Mouse (Mus musculus) kidney, postnatal 10 days (tissue): ENCODE data around the gene Dnaja4.
"Not testable (repeated sequence)": the region's sequence is repeated elsewhere in the genome, so short reads cannot be mapped to it uniquely, and the experiment has no call there.

Experiments
- DNase-seq: peaks from one replicate; pipeline ENCODE4 v3.0.0; 2021; ENCODE audit warnings: mixed read lengths

Dnaja4 gene

GRCm38 (mm10) chr9:54698318-54699086 lies at the start of gene Dnaja4:
Dnaja4 (plus strand) TSS chr9:54698873.
- DNase-seq: no peak

DNA sequence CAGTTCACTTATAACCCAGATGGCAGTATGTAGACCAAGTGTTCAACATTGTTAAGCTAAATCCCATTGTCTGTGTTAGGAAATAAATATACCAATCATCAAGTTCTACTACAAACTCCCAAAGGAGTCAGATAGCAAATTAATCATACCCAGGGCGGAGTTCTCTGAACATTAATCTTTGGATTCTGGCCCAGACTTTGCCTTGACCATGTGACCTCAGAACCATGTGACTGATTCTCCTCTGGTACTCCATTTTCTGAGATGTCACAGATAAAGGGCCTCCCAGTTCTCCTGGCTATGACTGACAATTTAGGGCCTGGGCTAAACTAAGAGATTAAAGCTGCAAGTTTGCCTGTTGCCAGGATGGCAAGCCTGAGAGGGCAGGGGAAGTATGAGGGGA lies 49.3 kb upstream of the Dnaja4 start:
- DNase-seq: no peak

DNA sequence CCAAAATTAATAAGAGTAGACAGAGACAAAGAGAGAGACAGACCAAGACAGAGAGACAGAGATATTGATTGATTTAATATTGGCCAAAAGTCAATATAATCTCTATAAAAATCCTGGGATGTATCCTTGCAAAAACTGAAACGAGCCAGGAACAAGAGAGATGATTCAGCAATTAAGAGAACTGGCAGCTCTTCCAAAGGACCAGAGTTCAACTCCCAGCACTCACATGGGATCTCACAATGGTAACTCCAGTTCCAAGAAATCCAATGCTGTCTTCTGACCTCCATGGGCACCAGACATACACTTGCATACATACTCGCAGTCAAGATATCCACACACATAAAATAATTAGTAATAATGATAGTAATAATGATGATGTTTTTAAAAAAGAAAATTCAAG lies 45.9 kb upstream of the Dnaja4 start:
- DNase-seq: no peak

- DNase-seq: no peak
Observed at GRCm38 (mm10) chr9:54655846-54656245, 42.8 kb upstream of the Dnaja4 start.

DNA sequence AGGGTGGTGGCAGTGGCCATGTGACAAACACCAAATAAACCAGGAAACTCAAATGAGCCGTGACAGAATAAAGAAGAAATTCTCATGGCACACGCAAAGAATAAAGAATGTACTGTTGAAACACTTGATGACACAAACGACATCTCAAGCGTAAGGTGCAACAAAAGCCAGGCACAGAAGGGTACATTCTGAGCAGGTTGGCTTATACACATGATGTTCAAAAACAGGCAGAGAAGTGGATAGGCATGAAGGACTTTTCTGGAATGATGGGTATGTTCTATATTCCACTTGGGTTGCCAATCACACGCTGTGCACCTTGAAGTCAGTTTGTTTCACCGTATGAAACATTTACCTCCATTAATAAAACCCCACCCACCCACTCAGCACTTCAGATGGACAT lies 42.3 kb upstream of the Dnaja4 start:
- DNase-seq: no peak

DNA sequence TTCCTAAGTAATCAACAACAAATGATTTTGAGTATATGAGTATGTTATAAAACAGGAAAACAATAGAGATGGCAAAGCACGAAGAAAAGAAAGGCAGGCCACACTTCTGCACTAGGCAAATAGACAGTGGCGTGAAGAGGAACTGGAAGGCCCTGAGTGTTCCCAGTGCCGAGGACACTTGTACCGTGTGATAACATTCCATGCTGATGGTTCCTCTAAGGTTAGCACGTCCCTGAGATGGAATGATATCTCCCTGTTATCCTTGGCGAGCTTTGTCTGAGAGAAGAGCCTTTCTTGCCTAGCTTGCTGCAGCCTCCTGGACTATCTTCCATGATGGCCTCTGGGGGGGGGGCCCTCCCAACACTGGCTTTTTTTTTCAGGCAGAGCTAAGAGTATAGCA lies 39.9 kb upstream of the Dnaja4 start:
- DNase-seq: no peak

- peak; percentile 26 for DNase-seq
Observed at GRCm38 (mm10) chr9:54661605-54662377, 36.9 kb upstream of the Dnaja4 start, which contains the start of gene Acsbg1. Acsbg1 (minus strand) TSS chr9:54661870.

DNA sequence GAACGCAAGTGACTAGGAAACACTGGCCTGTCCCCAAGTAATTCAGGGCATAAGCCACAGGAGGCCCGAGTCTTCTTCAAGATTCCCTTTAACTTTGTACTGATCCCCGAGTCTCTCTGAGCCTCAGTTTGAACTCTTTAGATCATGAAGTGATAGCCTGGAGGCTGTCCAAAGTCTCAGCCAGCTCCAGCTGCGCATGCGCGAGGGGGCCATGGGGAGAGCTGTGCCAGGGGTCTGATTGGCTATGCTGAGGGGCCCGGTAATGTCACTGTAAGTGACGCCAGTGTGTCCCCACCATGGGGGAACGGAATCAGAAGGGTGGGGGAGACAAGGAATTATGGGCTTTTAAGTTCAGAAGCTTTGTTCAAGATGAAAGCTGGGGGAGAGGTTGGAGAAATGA lies 34.3 kb upstream of the Dnaja4 start:
- no peak for DNase-seq

DNA sequence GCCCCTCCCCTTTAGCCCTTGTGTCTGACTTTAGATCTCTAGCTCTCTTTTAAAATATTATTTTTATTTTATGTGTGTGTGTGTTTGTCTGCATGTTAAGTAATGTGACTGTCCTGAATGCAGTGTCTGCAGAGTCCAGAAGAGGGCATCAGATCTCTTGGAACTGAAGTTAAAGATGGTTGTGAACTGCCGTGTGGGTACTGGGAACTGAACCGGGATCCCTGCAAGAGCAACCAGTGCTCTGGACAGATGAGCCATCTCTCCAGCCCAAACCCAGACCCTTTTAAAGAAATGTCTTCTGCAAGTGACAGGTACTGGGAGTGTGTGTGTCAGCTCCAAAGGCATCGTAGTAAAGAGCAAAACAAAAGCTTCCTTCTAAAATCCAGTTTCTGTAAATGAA lies 32.6 kb upstream of the Dnaja4 start:
- DNase-seq: no peak

- DNase-seq: no peak
Observed at GRCm38 (mm10) chr9:54668455-54668854, 30.2 kb upstream of the Dnaja4 start.

GRCm38 (mm10) chr9:54671962-54672361 lies 26.7 kb upstream of the Dnaja4 start:
- no peak for DNase-seq

GRCm38 (mm10) chr9:54673887-54674286 lies 24.8 kb upstream of the Dnaja4 start:
- DNase-seq: no peak

DNA sequence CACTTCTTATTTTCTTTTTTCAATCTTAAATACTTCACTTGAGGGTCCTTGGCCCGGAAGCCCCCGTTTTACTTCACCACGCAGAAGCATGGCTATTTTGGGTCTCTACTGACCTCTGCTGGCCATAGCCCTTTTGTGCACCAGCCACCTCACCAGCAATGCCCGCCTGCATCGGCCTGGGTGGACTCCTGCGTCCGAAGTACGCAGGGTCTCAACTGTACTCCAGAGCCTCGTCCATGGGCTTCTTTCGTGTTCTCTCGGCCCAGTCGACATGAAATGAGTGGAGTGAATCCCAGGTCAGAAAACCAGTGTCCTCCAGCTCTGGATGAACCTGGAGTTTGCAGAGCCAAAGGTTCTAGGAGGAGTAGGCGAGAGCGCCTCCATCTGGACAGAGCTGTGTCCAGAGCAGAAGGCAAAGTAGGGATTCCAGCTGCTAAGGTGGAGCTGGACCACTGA lies 22.1 kb upstream of the Dnaja4 start:
- peak; percentile 85 for DNase-seq

- DNase-seq: no peak
Observed at GRCm38 (mm10) chr9:54682846-54683245, 15.8 kb upstream of the Dnaja4 start.

DNA sequence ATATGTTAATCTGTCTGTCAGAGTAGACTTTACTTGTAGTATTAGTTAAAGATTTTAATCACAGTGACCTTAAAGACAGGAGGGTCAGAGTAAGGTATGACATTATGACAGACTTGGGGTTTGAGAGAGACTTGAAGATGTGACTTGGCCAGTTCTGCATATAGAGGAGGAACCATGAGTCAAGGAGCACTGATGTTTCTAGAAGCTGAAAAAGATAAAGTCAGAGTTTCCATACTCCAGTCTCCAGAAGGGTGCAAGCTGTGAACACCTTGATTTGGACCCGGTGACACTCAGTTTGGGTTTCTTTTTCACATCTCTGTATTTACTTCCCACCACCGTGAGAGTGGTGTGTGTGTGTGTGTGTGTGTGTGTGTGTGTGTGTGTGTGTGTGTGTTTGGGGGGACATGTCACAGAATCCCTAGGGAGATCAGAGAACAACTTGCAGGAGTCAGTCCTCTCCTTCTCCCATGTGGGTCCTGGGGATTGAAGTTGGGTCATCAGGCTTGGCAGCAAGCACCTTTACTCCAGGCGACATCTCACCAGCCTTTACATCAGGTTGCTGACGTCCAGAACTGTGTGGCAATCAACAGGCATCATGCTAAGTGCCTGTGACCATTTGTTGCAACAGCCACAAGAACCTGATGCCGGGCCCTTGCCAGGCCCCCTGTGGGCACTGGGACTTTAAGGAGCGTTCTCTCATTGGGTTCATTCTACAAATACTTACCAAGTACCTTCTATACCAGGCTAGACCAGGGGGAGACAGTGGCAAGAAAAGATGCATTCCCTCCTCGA lies 14.7 kb upstream of the Dnaja4 start:
- DNase-seq: no peak

DNA sequence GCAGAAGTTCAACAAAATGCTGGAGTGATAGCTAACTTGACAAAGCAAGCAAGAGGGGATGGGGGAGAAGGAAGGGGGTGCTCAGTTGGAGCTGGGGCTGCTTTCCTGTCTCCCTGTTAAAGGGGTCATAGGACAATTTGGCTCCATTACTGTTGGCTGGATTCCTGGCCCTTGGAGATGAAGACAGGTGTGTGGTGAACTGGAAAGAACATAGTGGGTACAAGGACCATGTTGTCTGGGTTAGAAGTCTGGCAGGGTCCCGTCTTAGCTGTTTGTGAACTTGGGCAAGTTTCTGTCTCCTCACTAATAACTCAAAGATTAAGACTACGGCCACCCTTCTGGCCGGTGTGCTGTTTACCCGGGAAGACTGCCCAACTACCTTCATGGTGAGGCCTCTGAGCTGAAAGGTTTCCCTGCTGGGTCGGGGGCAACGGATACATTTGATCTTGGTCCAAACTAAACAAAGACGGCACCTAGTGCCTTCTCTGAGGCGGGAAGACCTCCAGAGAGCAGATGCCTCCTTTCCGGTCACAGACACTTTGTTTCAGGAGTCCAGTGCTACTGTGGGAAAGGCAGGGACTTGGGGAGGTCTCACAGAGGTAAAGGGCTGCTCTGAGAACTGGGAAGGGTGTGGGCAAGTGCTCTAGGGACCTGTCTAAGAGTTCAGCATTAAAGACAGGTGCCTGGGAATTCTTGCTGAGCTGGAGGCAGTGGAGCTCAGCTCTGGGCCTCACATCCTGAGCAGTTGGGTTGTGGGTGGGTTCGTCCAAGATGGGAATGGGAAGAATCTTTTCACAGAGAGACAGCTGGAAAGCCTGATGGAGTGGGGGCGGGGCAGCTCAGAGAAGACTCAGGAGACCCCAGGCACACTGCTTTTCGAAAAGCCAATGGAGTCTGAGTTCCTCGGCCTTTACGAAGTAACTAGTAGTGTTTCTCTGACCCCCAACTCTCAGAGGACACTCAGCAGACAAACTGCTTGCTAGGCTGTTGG lies 11.1 kb upstream of the Dnaja4 start:
- no peak for DNase-seq

DNA sequence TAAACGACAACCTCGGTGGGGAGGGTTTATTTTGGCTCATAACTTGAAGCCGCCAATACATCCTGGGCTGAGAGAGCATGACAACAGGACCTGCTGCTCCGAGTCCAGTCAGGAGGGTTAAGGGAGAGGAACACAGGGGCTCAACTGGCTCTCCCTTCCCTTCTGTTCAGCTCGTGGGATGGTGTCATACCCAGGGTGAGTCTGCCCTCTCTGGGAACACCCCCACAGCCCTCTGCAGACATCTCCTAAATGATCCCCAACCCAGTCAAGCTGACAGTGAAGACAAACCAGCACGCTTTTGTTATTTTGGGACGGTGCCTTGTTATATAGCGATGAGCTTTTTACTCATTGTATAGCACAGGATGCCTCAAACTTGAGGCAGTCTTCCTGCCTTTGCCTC lies 9.2 kb upstream of the Dnaja4 start:
- no peak for DNase-seq

- DNase-seq: not testable (repeated sequence)
Observed at GRCm38 (mm10) chr9:54690697-54691096, 8.0 kb upstream of the Dnaja4 start.

DNA sequence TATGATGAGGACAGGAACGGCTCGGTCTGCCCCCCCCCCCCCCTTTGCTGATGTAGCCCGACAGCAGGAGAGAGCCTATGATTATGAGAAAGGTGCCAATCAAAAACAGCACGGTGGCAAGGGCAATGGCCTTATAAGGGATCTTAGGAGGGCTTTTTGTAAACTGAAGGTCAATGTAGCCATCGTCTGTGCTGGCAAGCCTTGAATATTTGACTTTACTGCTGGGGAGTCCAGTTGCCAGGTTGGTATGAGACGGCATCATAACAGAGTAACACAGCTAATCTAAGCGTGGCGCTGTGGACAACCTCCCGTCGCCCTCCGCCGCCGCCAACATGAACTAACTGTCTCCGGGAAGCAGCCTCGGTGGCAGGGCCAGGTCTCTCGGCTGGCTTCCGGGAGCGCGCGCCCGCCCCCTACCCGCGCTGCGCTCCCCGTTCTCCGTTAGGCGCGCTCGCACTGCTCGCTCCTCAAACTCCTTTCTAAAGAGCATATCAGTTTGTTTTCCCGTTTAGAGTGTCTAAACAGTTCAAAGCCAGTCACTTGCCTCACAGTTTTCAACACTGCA lies 7.3 kb upstream of the Dnaja4 start:
- DNase-seq: peak; percentile 23

- no peak for DNase-seq
Observed at GRCm38 (mm10) chr9:54699087-54699344, 343 bp downstream of the Dnaja4 start.

GRCm38 (mm10) chr9:54699345-54700173 lies 886 bp downstream of the Dnaja4 start:
- DNase-seq: peak; percentile 87
